Mouse (Mus musculus): ENCODE measurements around the gene Sh3bgr. TPM values are rescaled to one million over a fixed set of nuclear protein-coding genes. Genes with fewer than 3 reads are reported as not detected.

The Sh3bgr gene
- total RNA-seq, 2 experiments from 2014 or later, result 18.5 to 30.4 TPM

Other genes with a start within 250 kb of the Sh3bgr start
- gene Psmg1, start 209.5 kb upstream of the Sh3bgr start, total RNA-seq (2021), result 10 to 100 TPM; 29.1 to 30.4 TPM
- gene Brwd1, start 117.9 kb upstream of the Sh3bgr start, total RNA-seq (2021), result 10 to 100 TPM; 60.7 to 62.5 TPM
- 100 to 1,000 TPM; 209 to 228 TPM for gene Hmgn1, start 72.7 kb upstream of the Sh3bgr start, total RNA-seq (2021)
- gene Wrb, start 55.0 kb upstream of the Sh3bgr start, total RNA-seq (2021), result 10 to 100 TPM; 32.5 to 33.0 TPM
- 1 to 10 TPM; 1.0 to 1.4 TPM for gene Lca5l, start 8.2 kb upstream of the Sh3bgr start, total RNA-seq (2021)
- gene B3galt5, start 35.4 kb downstream of the Sh3bgr start, total RNA-seq (2021), result under 1 TPM; 0.13 to 0.42 TPM
- gene Itgb2l, start 243.2 kb downstream of the Sh3bgr start, total RNA-seq (2021), result not detected

Data from adrenal gland, adult 18-20 months (tissue).